Mouse (Mus musculus): ENCODE data around the gene Lmo2.

DNA sequence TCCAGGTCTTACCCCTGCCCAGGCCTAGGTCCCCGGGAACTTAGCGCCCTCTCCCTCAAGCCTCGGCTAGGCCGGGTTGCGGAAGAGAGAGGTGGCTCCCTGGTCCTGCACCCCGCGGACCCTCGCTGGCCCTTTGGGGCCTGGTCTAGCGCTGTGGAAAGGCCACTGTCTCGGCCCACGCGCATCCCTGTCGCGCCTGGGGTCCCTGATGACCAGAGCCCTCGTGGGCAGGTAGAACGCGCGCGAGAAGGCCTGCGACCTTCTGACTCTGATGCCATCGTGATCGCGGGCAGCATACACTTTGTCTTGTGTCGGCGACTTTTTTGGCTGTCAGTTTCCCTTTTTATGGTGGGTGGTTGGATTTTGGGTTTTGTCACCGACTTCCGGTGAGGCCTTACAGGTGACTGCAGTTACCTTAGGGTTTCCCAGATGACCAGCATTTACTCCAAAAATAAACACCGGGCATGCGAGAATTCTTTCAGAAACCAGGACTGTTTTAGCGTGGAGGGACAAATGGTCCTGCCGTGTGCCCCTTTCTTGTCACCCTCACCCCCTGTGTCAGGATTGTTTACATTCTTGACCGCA lies 70.4 kb downstream of the Lmo2 start, which contains the start of gene 4931422A03Rik:
- TF ChIP-seq POLR2A (IDR thresholded peaks at IDR 0.05; ENCODE audit: borderline replicate concordance, insufficient read depth, low read length), result no peak
- no peak for TF ChIP-seq CTCF (IDR thresholded peaks at IDR 0.05; ENCODE audit: borderline replicate concordance, insufficient read depth, low read depth, low read length)
